Mouse (Mus musculus) bone marrow macrophage, adult 2 months (primary cell): ENCODE measurements around the gene Boll. TPM values are rescaled to one million over a fixed set of nuclear protein-coding genes. Genes with fewer than 3 reads are reported as not detected.
A peak's percentile ranks its signal among the peaks of the same experiment; 100 is the strongest.
"Not testable (repeated sequence)": the region's sequence is repeated elsewhere in the genome, so short reads cannot be mapped to it uniquely, and the experiment has no call there.

Source experiments
- H3K27ac ChIP-seq: 2 replicates; pipeline ENCODE4 v1.5.1; 2012; ENCODE audit warnings: low read depth, low read length; ENCODE audit not compliant: insufficient read depth
- H3K4me1 ChIP-seq: 2 replicates; pipeline ENCODE4 v1.6.1; 2012; ENCODE audit warnings: low read length; ENCODE audit not compliant: control insufficient read depth, insufficient read depth
- H3K4me3 ChIP-seq: 2 replicates; pipeline ENCODE4 v1.5.1; 2012; ENCODE audit warnings: mild to moderate bottlenecking, low read length, moderate library complexity; ENCODE audit not compliant: insufficient read depth
- CTCF ChIP-seq: IDR thresholded peaks from 2 replicates; pipeline ENCODE4 v1.5.1; 2012; ENCODE audit warnings: low read depth, mild to moderate bottlenecking, low read length, moderate library complexity
- POLR2A ChIP-seq: IDR thresholded peaks from 2 replicates; pipeline ENCODE4 v1.6.1; 2012; ENCODE audit warnings: mild to moderate bottlenecking, low read depth, low read length, borderline replicate concordance
- polyA plus RNA-seq: library from polyadenylated mRNA; stranded (reverse); fragments of >200 nt; gene quantifications from 2 replicates; pipeline ENCODE4 v1.2.4, GENCODE M21; 2012; ENCODE audit not compliant: missing spikeins, insufficient read depth, insufficient read length

Boll gene
- polyA plus RNA-seq, 1 experiment, result not detected

DNA sequence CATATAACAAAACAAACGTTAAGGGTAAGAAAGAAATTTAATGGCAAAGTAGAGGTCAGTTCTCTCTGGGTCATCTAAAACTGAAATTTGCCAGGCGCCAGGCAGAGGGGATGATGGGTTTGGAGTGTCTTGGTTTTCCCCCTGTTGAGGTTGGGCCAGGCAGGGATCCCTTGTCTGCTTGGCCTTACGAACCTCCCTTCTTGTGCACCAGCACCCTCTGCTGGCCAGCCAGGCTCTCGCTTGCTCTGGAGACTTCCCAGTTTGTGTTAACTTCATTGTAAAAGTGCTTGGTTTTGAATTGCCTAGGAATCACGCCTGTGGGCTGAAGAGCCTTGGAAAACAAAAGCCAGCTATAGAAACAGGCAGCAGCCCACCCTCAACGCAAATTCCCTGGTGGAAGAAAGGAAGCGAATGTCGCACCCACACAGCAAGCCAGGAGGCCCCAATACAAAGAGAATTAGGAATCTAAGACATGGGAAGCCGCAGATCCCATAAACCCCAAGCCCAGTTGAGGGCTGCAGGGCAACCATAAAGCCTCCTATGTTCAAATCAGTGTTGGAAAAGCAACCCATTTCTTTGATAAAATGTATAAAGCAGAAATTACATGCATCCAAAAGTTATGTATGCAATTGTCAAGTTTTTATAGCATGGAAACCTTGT lies 20.0 kb upstream of the Boll start:
- Histone ChIP-seq H3K4me3 (no peak overlapping the region), H3K4me1 (no peaks in the 10 kb centered on the region), H3K27ac (no peak overlapping the region)
- TF ChIP-seq CTCF (peak; percentile 91), POLR2A (no peak)

DNA sequence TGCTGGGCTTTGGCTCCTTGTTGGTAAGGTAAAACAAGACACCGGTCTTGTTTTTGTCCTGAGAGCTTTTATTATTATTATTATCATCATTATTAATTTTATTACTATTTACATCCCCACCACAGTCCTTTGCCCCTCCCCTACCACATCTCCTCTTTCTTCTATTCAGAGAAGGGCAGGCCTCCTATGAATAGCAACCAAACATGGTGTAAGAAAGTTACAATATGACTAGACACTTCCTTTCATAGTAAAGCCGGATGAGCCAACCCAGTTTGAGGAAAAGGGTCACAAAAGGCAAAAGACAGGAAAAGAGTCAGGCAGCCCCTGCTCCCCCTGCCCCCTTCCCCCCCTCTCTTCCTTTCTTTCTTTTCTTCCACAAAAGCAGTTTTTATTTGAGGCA lies 17.3 kb upstream of the Boll start:
- TF ChIP-seq CTCF (no peak), POLR2A (no peak)
- no peak overlapping the region for H3K27ac ChIP-seq
- H3K4me1 ChIP-seq, result no peaks in the 10 kb centered on the region
- H3K4me3 ChIP-seq, result no peak overlapping the region

- no peak overlapping the region for H3K4me3 ChIP-seq
These were observed 9.4 kb upstream of the Boll start for GRCm38 (mm10) chr1:55372626-55373025.

GRCm38 (mm10) chr1:55363586-55363985 lies 317 bp upstream of the Boll start:
- H3K4me3 ChIP-seq, result peak overlapping the region; percentile 61
- H3K4me1 ChIP-seq, result no peaks in the 10 kb centered on the region
- TF ChIP-seq CTCF (no peak), POLR2A (no peak)
- H3K27ac ChIP-seq, result no peak overlapping the region

More at GRCm38 (mm10) chr1:55372626-55373025, 9.4 kb upstream of the Boll start:
- no peak for TF ChIP-seq CTCF
- TF ChIP-seq POLR2A, result no peak
- no peaks in the 10 kb centered on the region for H3K4me1 ChIP-seq
- no peak overlapping the region for H3K27ac ChIP-seq

DNA sequence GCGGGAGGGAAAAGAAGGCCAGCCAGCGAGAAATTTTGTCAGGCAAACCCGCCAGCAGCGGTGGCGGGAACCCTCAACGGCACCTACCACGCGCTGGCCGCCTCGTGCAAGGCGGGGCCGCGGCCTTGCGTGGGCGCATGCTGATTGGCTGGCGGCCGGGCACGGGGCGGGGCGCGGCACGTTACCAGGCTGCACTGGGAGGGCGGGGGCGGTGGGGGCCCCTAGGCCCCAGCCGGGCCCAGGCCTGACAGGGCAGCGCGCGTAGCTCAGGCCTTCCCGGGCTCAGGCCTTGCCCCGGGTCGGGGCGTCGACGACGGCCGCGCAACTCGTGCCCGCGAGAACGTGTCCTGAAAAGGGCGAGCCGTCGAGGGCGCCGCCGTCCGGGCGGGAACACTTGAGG lies 635 bp downstream of the Boll start:
- TF ChIP-seq POLR2A (no peak), CTCF (no peak)
- H3K27ac ChIP-seq, result no peak overlapping the region
- no peak overlapping the region for H3K4me3 ChIP-seq
- no peaks in the 10 kb centered on the region for H3K4me1 ChIP-seq

DNA sequence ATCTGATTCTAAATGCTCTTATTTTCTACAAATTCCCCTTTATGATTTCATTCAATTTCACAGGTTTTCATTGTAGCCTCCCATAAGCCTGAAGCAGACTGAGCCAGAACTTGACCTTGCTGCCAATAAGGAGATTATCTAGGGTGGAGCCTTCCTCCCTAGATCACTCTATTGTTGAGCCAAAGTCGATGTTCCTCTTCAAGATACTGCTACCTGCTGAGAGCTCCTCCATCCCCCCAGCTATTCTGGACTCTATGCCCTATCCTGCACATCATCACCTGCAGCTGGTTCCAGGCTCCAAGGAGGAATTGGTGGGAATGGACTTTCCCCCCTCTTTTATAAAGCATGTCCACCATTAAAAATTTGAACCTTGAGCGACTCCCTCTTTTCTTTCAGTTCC lies 11.4 kb downstream of the Boll start:
- not testable (repeated sequence) for H3K4me3 ChIP-seq, H3K27ac ChIP-seq, H3K4me1 ChIP-seq

DNA sequence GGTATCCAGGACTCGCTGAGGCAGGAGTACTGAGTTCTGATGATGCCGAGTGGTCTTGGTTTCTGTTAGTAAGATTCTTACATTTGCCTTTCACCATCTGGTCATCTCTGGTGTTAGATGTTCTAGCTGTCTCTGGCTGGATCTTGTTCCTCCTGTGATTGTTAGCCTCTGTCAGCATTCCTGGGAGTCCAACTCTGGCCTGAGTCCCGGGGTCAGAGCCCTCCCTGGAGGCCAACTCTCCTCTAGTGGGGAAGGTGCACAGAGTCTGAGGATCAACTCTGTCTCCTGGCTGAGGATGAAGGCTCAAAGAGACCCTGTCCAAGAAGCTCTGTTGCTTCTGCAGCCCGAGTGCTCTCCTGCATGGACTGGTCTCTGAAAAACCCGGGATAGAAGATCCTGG lies 37.8 kb downstream of the Boll start:
- H3K27ac ChIP-seq, H3K4me1 ChIP-seq, H3K4me3 ChIP-seq: not testable (repeated sequence)

GRCm38 (mm10) chr1:55301077-55301476 lies 62.2 kb downstream of the Boll start:
- no peak for TF ChIP-seq POLR2A
- TF ChIP-seq CTCF, result no peak
- H3K27ac ChIP-seq, result no peak overlapping the region
- no peaks in the 10 kb centered on the region for H3K4me1 ChIP-seq
- no peak overlapping the region for H3K4me3 ChIP-seq

DNA sequence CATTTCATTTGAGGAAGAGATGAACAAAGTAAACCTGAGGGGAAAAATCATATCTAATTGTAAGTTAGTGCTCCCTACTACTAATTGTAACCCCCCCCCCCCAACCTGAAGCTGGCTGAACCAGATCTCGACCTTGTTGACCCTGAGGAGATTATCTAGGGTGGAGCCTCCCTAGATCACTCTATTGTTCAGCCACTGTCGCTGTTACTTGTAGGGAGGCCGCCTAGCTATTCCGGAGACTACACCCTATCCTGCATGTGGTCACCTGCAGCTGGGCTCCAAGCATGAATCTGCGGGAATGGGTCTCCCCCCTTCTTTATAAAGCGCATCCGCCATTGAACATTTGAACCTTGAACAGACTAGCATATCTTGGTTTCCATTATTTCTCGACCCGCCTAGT lies 84.2 kb downstream of the Boll start:
- H3K4me3 ChIP-seq, result no peak overlapping the region
- H3K4me1 ChIP-seq, result no peaks in the 10 kb centered on the region
- no peak for TF ChIP-seq POLR2A
- no peak for TF ChIP-seq CTCF
- no peak overlapping the region for H3K27ac ChIP-seq

DNA sequence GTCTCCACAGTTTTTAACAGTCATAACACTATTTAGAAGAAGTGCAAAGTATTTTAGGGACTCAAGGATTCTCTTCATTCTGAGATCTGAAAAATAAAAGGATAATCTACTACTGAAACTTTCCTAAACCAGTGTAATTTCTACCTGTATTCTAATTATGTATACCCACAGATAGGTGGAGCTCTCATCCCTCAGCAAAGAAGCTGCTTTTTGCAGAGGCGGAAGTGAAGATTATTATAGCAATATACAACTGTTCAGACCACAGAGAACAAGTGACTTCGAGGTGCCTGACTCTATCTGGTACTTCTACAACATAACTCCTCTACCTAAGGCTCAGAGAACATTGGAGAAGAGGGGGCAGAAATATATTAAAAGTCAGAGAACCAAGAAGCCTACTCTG lies 97.8 kb downstream of the Boll start:
- Histone ChIP-seq H3K27ac (no peak overlapping the region), H3K4me3 (no peak overlapping the region), H3K4me1 (no peaks in the 10 kb centered on the region)
- no peak for TF ChIP-seq POLR2A
- TF ChIP-seq CTCF, result no peak

DNA sequence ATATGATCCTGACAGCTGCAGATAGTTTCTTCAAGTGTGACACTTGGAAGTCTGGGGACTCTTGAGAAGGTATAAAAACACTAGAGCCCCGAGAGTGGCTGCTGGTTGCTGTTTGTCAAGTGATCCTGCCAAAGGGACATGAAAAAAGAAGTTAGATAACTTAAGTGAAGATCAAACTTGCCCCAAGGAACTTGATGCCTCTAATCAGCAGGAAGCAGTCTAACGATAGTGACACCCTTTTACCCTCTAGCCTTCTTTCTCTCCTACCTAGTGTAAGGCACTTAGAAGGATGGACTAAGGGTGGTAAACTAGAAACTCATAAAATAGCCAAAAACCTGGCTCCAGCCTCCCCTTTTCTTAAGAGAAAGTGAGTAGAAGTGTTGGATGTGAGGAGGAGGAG lies 98.9 kb downstream of the Boll start:
- H3K27ac ChIP-seq, result no peak overlapping the region
- no peak overlapping the region for H3K4me3 ChIP-seq
- H3K4me1 ChIP-seq, result no peaks in the 10 kb centered on the region
- TF ChIP-seq CTCF (no peak), POLR2A (no peak)
